Mouse (Mus musculus): ENCODE data around the gene Prrx2.

DNA sequence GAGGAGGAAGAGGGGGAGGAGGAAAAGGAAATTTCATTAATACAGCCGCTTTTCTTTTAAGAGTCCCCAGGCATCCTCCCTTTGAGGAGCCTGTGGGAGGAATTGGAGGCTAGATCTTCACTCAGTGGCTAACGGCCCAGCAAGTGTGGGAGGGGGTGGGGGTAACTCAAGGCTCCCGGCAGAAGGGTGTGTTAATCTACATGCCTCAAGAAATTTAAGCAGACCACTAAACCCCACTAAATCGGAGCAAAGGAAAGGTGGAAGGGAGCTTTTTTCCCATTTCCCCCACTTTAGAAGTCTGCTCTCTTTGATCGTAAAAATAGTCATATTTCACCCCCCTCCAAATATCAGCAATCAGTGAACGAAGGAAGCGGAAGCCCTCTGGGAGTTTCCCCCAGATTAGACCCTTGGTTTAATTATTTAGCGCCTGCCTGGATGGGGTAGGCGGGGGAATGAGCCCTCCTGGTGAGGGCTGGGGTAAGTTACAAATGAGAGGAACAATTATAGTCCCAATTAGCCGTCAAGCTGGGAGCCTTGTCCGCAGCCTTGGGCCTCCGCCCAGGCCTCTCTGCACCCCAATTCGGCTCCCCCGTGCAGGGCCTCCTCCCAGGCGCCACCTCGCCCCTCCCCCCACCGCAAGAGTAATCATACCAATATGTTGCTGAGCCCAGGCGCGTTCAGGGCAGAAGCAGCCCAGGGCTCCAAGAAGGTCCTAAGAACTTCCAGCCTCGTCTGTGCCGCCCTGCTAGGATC lies 1.6 kb downstream of the Prrx2 start:
- TF ChIP-seq EP300 (IDR thresholded peaks at IDR 0.05), result no peak
- TF ChIP-seq CTCF (IDR thresholded peaks at IDR 0.05), result no peak

Data from lung, postnatal 0 days (tissue).